Mouse (Mus musculus) bone marrow, adult 2 months (tissue): ENCODE results near the gene Mdh2. TPM values are rescaled to one million over a fixed set of nuclear protein-coding genes. Genes with fewer than 3 reads are reported as not detected.

Experiments used
- H3K27ac ChIP-seq: fragments of 200-500 bp; 2 replicates; pipeline ENCODE4 v1.5.1; 2012; ENCODE audit warnings: low read depth, mild to moderate bottlenecking, control low read depth, inconsistent platforms, low read length; ENCODE audit not compliant: control insufficient read depth, poor library complexity, insufficient read depth
- H3K4me1 ChIP-seq: fragments of 200-500 bp; 2 replicates; pipeline ENCODE4 v1.6.1; 2011; ENCODE audit warnings: low read length; ENCODE audit not compliant: control insufficient read depth, insufficient read depth
- H3K4me3 ChIP-seq: fragments of 200-500 bp; replicated peaks from 2 replicates; pipeline ENCODE3; 2011; ENCODE audit warnings: mild to moderate bottlenecking, low read depth, low read length, control low read depth; ENCODE audit not compliant: control insufficient read depth
- CTCF ChIP-seq: fragments of 200-500 bp; IDR thresholded peaks from 2 replicates; pipeline ENCODE4 v1.5.1; 2011; ENCODE audit warnings: low read length, control low read depth; ENCODE audit not compliant: control insufficient read depth, insufficient read depth
- POLR2A ChIP-seq: fragments of 200-500 bp; IDR thresholded peaks from 2 replicates; pipeline ENCODE4 v1.6.1; 2011; ENCODE audit warnings: low read depth, mild to moderate bottlenecking, control low read depth, low read length, borderline replicate concordance; ENCODE audit not compliant: control insufficient read depth
- WGBS: fragments of 180-500 bp; shearing (Covaris S2); methylation state at CpG from one replicate; pipeline ENCODE4 v1.1.7; 2018; 5-methylcytosine and 5-hydroxymethylcytosine counted together
- polyA plus RNA-seq: library from polyadenylated mRNA; stranded (reverse); fragments of >200 nt; gene quantifications from 2 replicates; pipeline ENCODE4 v1.2.4, GENCODE M21; 2011; ENCODE audit warnings: low replicate concordance; ENCODE audit not compliant: missing spikeins, insufficient read depth, insufficient read length

Mdh2 gene
- polyA plus RNA-seq, 1 experiment = 132 TPM

DNA sequence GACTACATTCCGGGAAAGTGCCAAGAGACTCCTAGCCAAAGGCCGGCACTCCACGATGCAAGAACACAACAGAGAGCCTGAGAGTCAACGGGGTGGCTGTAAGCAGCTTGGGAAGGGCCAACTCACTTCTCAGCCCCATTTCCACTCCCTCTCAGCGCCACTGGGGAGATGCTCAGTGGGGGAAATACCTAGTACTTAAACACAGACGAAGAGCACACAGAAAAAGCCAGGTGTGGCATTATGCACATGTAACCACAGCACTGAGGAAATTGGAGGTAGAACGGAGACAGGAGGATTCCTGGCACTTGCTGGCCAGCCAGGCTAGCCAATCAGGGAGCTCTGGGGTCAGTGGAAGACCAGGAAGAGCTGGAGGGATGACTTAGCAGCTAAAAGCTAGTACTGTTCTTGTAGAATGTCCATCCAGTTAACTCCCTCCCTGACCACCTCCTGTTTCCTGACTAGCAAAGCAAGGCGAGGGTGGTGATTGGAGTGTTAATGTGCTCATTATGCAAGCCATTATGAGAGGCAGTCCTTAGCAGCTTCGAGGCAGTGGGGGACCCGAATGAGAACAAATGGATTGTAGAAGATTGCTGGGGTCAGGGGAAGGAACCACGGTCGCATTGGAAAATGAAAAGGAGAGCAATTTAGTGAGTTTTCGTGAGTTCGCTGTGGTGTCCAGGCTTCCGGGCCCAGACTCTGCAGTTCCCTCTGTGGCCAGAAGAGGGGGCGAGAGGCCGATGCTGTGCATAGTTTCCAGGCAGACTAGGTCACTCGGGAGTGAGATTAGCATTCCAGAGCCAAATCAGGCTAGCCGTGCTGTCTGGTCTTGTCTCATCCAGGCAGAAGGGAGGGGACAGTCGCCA is 15.9 kb downstream of the Mdh2 start:
- TF ChIP-seq CTCF (peak; percentile 93), POLR2A (no peak)
- Histone ChIP-seq H3K4me3 (peak overlapping the region; percentile 38), H3K4me1 (no peaks in the 10 kb centered on the region), H3K27ac (no peak overlapping the region)
- WGBS = 22% methylated on average over 20 of the region's 20 CpGs

DNA sequence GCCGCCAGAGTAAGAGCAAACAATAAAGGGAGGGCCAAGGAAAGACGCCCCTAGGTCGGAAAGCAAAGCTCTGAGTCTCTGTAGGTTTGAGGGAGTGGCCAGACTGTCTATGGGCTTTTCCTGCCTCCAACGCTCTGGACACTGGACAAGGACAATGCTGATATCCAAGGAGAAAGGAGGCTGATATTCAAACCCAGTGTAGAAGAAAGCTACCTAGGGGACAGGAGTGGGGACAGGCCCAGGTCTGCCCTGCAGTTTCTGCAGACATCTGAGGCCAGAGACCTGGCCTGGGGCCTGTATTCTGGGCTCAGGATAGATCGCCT is 16.5 kb downstream of the Mdh2 start:
- no peak overlapping the region for H3K4me3 ChIP-seq
- 18% methylated on average over 5 of the region's 5 CpGs for WGBS
- no peak for TF ChIP-seq POLR2A
- TF ChIP-seq CTCF = no peak
- no peak overlapping the region for H3K27ac ChIP-seq
- no peaks in the 10 kb centered on the region for H3K4me1 ChIP-seq

DNA sequence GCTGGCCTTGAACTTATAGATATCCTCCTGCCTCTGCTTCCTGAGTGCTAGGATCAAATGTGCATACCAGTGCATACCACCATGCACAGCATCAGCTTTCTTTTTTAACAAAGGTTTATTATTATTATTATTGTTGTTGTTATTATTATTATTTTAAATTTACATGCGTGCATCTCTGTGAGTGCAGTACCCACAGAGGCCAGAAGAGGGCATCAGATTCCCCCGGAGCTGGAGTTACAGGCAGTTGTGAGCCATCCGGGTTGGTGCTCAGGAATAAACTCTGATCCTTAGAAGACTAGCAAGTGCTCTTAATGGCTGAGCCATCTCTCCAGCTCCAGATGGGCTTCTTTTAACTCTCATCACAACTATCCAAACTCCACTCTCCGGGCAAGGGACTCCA is 21.5 kb downstream of the Mdh2 start:
- WGBS = 44% methylated on average over 4 of the region's 4 CpGs
- Histone ChIP-seq H3K4me1 (no peaks in the 10 kb centered on the region), H3K27ac (no peak overlapping the region), H3K4me3 (no peak overlapping the region)
- TF ChIP-seq POLR2A (no peak), CTCF (peak; percentile 38; the same call in 1 of the 2 replicates)

DNA sequence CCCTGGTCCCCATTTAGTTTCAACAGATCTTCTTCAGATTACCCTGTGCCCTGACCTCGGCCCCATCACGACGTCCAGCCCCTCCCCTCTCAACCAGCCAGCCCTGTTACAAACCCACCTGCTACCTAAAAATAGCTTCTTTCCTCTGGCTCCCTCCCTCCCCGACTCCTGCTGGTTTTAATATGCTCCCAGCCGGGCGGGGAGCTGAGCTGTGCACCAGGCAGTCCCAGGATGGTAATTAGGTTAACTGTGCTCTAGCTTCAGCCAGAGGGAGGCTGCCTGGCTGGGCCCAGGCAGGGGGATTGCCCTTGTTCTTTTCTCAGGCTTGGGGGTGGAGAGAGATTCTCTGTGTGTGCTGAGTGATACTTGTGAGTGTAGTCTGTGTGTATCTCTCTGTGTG is 22.6 kb downstream of the Mdh2 start:
- TF ChIP-seq CTCF = no peak
- no peak for TF ChIP-seq POLR2A
- 7% methylated on average over 6 of the region's 6 CpGs for WGBS
- no peaks in the 10 kb centered on the region for H3K4me1 ChIP-seq
- H3K4me3 ChIP-seq = no peak overlapping the region
- H3K27ac ChIP-seq = no peak overlapping the region

DNA sequence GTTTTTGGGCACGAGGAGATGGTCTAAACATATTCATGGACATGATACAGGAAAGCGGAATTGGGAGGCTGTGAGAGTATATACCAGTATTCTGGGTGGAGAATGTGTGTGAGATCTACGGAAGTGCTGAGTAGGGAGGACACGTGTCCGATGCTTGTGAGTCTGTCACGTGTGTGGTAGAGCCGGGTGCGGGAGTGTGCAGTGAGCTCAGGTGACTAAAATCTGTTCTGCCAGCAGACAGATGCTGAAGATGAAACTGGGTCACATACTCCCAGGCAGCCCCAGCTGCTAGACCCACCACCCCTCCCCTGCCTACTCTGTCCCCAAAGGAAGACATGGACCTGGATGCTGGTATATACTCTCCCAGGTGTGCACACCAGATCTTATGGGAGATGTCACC is 24.4 kb downstream of the Mdh2 start:
- no peaks in the 10 kb centered on the region for H3K4me1 ChIP-seq
- no peak overlapping the region for H3K4me3 ChIP-seq
- no peak overlapping the region for H3K27ac ChIP-seq
- 81% methylated on average over 8 of the region's 8 CpGs for WGBS
- TF ChIP-seq POLR2A (no peak), CTCF (no peak)

DNA sequence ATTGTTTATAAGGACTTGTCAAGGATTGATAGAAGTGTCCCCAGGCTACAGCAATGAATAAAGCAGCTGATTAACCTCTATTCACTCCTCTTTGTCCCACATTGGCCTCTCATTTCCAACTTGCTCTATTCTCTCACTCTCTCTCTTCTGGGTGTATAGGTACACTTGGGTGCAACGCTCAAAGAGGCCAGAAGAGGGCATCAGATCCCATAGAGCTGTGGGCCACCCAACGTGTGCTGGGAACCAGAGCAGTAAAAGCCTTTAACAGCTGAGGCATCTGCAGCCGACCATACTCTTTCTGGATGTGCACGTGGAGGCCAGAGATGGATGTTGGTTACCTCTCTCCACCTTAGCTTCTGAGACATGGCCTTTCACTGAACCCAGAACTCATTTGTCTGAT is 24.9 kb downstream of the Mdh2 start:
- Histone ChIP-seq H3K4me3 (no peak overlapping the region), H3K4me1 (no peaks in the 10 kb centered on the region), H3K27ac (no peak overlapping the region)
- WGBS = 55% methylated on average over 4 of the region's 4 CpGs
- 0 out of 2 replicates have a peak, but pooled peaks have one; percentile 28 for TF ChIP-seq CTCF
- TF ChIP-seq POLR2A = no peak

DNA sequence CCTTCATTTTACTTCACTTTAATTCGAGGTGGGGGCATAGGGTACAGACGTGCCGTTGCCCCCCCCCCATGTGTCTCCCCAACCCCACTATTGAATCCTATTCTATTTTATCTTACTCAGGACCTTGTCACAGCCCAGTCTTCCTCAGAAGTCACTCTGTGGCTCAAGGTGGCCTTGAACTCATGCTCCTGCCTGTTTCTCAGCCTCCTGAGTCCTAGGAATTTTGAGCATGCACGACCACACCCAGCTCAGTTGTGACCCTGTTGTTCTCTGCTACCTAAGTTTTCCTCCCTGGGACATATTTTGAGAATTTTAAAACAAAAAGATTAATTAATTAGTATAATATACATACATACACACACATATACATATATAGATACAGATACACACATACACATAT is 25.4 kb downstream of the Mdh2 start:
- Histone ChIP-seq H3K27ac (no peak overlapping the region), H3K4me1 (no peaks in the 10 kb centered on the region), H3K4me3 (no peak overlapping the region)
- 67% methylated on average over 4 of the region's 4 CpGs for WGBS
- no peak for TF ChIP-seq CTCF

DNA sequence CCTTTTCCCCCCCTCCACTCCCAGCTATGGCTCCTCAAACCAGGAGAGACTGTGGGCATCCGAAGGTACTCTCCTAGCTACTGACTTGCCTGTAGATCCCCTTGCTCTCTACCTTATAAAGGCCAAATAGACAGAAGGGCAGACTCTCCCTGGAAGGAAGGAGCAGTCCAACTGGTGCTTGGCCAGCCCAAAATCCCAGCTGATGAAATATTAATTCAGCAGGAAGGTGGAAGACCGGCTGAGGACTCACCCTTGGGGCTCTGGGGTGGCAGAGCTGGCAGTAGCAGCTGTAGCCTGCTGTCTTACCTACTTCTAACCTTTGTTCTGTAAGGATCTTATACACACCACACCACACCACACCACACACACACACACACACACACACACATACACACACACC is 26.5 kb downstream of the Mdh2 start:
- no peaks in the 10 kb centered on the region for H3K4me1 ChIP-seq
- no peak for TF ChIP-seq CTCF
- no peak for TF ChIP-seq POLR2A
- 55% methylated on average over 2 of the region's 2 CpGs for WGBS
- no peak overlapping the region for H3K27ac ChIP-seq
- H3K4me3 ChIP-seq = no peak overlapping the region

DNA sequence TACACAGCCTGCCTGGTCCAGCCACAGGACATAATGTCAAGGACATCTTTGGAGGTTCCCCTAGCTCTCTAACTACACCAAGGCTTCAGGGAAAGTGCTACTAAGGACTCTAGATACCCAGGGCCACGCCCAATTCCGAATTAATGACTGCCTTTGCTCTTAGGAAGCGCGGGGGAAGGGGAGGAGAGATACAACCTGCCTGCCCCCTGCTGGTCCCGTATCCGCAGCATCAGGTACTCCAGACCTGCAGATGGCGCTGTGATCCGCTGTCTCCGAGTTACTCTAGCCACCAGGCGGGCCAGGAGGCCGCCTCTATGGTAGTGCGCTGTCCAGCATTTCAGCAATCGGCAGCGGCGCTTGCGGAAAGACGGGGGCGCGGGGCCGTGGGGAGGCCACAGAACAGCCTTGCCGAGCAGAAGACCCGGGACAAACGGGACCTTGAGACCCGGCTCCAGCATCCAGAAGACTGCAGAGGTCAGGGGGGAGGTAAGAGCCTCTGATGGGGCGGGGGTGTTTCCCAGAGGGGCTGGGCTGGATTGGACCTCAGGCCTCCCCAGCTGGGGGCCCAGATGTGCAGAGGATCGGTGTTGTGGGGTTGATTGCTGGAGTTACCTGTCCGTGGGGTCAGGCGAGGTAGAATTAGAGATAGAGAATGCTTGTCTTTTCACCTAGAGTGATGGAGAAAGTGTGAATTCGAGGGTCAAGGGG is 28.4 kb downstream of the Mdh2 start, which contains the start of gene Srrm3:
Gene Srrm3 (plus strand): TSS at position 336 of the 708 bp plus-strand sequence.
- 7% methylated on average over 29 of the region's 29 CpGs for WGBS
- H3K27ac ChIP-seq = no peak within 1 kb of the TSS

More for the DNA sequence above, 28.4 kb downstream of the Mdh2 start, which contains the start of gene Srrm3:
- Histone ChIP-seq H3K4me3 (no peak within 1 kb of the TSS), H3K4me1 (no peaks in the 10 kb centered on the region)
- peak; percentile 98 for TF ChIP-seq CTCF
- TF ChIP-seq POLR2A = peak; percentile 30; the same call in 1 of the 2 replicates
